Mouse (Mus musculus) B cell, adult 2 months (primary cell): ENCODE results near the gene Prkag2.

Source experiments
- DNase-seq, 2 experiments: peaks; one replicate each; pipeline ENCODE4 v3.0.0; 2022

The Prkag2 gene

GRCm38 (mm10) chr5:24820627-24821026 lies 279.8 kb downstream of the Prkag2 start:
- no peak for DNase-seq

- no peak for DNase-seq
Measured at GRCm38 (mm10) chr5:24817191-24817590, 283.3 kb downstream of the Prkag2 start.

- DNase-seq: no peak
Measured at GRCm38 (mm10) chr5:24813946-24814345, 286.5 kb downstream of the Prkag2 start.

- DNase-seq: no peak
Measured at GRCm38 (mm10) chr5:24813005-24813404, 287.4 kb downstream of the Prkag2 start.
